Mouse (Mus musculus) natural killer cell, adult 2 months (primary cell): Measurements from ENCODE around the gene Dpy19l1.

Experiments used
- DNase-seq, 2 experiments: peaks; one replicate each; pipeline ENCODE4 v3.0.0; 2022; ENCODE audit warnings: low spot score in 2 of 2

Gene Dpy19l1

GRCm38 (mm10) chr9:24470166-24470565 lies 32.8 kb downstream of the Dpy19l1 start:
- DNase-seq: no peak

GRCm38 (mm10) chr9:24467186-24467585 lies 35.8 kb downstream of the Dpy19l1 start:
- no peak for DNase-seq

GRCm38 (mm10) chr9:24466649-24467048 lies 36.3 kb downstream of the Dpy19l1 start:
- DNase-seq: no peak

DNA sequence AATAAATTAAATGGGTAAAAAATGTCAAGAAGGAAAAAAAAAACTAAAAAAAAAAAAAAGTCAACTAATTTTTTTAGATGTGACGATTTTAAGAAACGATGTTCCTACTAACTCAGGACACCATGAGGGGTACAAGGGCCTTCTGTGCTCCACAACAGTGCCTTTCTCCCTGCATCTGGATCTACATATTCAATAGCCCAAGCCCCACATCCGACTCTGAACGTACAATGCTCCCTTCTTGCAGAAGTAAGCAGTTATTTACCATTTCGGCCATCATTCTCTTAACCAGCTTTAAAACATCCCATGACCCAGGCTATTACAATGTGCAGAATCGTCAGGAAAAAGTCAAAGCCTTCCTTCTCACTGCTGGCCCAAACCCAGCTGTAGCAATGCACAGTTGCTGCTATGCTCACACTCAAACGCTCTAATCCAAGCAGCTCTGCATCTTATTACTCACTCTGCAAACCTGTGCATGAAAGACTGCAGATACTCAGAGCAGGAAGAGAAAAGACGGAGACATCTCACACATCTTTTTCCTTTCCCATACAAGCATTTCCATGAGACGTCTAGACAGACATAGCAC lies 41.5 kb downstream of the Dpy19l1 start:
- DNase-seq: no peak

DNA sequence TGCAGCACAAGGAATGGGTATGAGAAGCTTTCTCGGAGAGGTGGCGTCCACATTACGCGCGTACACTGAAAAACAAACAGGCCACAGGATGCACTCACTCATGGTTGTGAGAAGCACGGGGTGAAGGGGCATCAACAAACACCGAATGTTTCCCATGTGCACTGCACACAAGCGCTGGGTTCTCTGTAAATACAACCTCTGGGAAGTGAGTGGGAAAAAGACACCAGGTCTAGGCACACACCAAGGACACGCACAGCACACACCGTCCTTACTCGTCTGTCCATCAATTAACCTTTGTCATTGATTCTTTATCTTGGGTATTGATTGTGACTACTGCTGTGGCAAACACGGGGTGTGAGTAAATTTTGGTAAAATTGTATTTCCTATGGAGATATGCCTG lies 49.1 kb downstream of the Dpy19l1 start:
- DNase-seq: no peak

- DNase-seq: no peak
These were observed 52.0 kb downstream of the Dpy19l1 start for GRCm38 (mm10) chr9:24450976-24451375.

- DNase-seq: no peak
These were observed 52.4 kb downstream of the Dpy19l1 start for GRCm38 (mm10) chr9:24450524-24450923.

DNA sequence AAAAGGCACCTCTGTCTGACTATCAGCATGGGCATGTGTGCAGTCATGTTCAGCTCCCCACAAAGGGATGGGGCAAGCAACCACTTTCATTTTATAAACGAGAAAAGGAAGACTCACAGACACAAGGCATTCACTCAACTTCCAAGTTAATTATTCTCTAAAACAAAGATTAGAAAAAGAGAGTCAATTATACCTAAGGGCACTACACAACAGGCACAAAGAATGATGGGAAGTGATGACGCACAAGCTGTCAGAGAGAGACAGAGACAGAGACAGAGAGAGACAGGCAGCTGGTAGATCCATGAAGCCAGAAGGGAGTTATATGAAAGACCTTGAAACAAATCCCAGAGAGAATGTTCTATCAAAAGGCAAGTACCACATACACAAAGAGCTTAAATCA lies 68.0 kb downstream of the Dpy19l1 start:
- no peak for DNase-seq

DNA sequence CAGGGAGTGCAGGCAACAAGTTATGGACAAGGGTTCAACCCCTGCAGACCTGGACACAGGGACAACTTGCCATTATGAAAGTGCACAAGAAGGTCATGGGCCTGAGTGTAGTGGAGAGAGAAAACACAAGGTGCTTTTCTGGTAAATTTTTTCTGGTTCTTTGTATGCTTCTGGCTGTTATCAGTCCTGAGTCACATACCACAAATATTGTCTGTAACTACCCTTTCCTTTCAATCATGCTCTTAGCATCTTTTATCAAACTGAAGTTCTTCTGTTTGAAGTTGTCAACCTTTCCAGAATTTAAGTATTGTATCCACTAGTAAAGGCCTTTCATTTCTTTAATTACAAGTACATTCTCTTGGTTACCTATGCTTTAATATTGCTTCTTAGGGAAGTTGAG lies 73.2 kb downstream of the Dpy19l1 start:
- DNase-seq: no peak

- no peak for DNase-seq
These were observed 77.3 kb downstream of the Dpy19l1 start for GRCm38 (mm10) chr9:24425679-24426078.

DNA sequence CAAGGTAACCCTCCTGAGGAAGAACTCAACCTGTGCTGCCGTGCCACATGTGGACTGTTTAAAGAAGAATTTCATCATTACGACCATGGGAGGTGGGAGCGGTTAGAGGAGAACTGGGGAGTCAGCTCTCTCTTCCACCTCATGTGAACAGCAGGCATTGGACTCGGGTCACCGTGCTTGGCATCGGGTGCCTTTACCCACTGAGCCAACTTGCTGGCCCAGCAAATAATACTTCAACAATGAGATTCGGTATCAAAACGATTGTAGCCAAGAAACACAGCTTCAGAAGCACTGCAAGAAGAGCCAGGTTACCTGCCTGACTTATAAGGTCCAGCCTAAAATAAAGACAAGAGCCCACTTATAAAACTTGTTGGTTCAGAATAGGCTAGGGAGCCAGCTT lies 79.7 kb downstream of the Dpy19l1 start:
- no peak for DNase-seq

GRCm38 (mm10) chr9:24421888-24422287 lies 81.1 kb downstream of the Dpy19l1 start:
- no peak for DNase-seq

GRCm38 (mm10) chr9:24421221-24421620 lies 81.7 kb downstream of the Dpy19l1 start:
- DNase-seq: no peak

DNA sequence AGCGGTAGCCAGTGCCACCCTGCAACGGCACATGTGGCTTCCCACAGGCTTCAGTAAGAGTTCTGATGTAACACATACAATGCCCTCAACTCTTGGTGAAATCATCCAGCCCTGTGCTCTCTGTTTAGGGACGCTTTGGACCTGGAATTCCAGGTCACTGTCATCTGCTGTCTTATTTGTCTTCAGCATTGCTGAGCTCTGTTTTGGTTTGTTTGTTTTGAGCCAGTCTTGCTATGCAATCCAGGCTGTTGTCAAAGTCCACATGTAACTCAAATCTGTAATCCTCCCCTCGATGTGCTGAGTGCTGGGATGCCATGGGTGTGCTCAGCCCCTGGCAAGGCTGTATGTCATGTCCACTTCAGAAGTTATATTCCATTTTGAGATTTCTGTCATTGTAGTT lies 82.8 kb downstream of the Dpy19l1 start:
- DNase-seq: no peak

GRCm38 (mm10) chr9:24418281-24418680 lies 84.7 kb downstream of the Dpy19l1 start:
- no peak for DNase-seq

DNA sequence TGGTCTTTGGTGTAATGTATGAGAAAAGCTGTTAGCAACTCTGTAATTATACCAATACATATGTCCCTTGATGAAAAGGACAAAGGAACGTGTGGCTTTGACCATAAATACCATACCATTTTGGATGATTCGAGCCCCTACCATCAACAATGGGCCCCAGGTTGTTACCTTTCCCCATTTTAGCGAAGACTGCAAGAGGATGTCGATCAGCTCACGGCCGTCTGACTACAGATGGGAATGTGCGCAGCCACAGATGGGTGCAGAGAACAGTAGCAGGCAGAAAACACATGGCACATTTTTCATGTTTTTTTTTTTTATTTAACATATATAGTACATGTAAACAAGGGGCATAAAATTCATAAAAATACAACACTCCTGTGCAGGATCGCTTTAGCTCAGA lies 91.5 kb downstream of the Dpy19l1 start:
- no peak for DNase-seq

DNA sequence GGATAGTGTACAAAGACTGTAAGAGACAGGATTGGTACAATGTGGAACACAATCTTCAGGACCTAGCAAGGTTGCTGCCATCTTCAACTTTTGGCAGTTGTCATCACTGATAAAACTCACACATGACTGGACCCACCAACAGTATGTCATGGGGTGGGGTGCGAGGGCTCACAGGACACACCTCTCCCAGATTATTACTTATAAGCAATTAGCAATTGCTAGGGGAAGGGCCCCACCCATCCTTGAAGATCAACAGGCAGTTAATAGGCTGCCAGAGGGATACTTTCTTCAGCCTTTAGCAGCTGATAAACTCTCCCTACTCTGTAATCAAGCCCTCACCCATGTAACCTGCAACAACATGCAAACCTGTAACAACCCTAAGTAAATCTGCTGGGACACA lies 92.5 kb downstream of the Dpy19l1 start:
- DNase-seq: no peak

GRCm38 (mm10) chr9:24407992-24408391 lies 94.9 kb downstream of the Dpy19l1 start:
- DNase-seq: no peak

- DNase-seq: no peak
These were observed 108.8 kb downstream of the Dpy19l1 start for GRCm38 (mm10) chr9:24394146-24394545.

- DNase-seq: no peak
These were observed 112.1 kb downstream of the Dpy19l1 start for GRCm38 (mm10) chr9:24390807-24391370.

- DNase-seq: no peak
These were observed 115.7 kb downstream of the Dpy19l1 start for GRCm38 (mm10) chr9:24387230-24387629.

GRCm38 (mm10) chr9:24379321-24379720 lies 123.6 kb downstream of the Dpy19l1 start:
- no peak for DNase-seq

DNA sequence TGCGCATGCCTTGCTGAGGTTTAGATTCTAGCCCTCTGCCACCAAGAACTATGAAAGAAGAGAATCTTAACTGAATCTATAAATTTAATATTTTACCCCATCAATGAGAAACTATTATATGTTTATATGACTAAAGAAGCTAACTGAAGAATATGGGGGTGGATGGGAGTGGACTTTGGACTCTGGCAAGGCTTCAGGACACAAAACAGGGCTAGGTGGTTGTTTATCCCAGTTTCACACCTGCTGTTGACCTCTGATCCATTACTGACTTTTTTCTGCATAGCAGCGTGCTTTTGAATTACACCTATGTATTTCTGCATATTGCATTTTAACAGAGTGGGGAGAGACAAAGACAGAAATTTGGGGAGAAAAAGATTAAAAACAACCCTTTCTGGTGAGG lies 124.1 kb downstream of the Dpy19l1 start:
- DNase-seq: no peak
